Mouse (Mus musculus) left cerebral cortex, postnatal 10 days (tissue): ENCODE results near the gene Blvrb. TPM values are rescaled to one million over a fixed set of nuclear protein-coding genes. Genes with fewer than 3 reads are reported as not detected.

Experiments used
- DNase-seq, 2 experiments: peaks; one replicate each; pipeline ENCODE4 v3.0.0; 2021 to 2022; ENCODE audit warnings: low spot score in 2 of 2, mixed read lengths in 1 of 2; ENCODE audit errors: extremely low spot score in 1 of 2
- intact Hi-C: fragments of 180-260 bp; cut with DNase I; formaldehyde crosslinking; loops from one replicate; pipeline ENCODE4 v1.15.1; 2025
- total RNA-seq, 2 experiments: library from RNA; stranded (reverse); gene quantifications; 2 replicates each; pipeline ENCODE4 v1.2.3; 2021

Blvrb gene
- total RNA-seq = 10 to 100 TPM; 11.8 to 12.7 TPM

DNA sequence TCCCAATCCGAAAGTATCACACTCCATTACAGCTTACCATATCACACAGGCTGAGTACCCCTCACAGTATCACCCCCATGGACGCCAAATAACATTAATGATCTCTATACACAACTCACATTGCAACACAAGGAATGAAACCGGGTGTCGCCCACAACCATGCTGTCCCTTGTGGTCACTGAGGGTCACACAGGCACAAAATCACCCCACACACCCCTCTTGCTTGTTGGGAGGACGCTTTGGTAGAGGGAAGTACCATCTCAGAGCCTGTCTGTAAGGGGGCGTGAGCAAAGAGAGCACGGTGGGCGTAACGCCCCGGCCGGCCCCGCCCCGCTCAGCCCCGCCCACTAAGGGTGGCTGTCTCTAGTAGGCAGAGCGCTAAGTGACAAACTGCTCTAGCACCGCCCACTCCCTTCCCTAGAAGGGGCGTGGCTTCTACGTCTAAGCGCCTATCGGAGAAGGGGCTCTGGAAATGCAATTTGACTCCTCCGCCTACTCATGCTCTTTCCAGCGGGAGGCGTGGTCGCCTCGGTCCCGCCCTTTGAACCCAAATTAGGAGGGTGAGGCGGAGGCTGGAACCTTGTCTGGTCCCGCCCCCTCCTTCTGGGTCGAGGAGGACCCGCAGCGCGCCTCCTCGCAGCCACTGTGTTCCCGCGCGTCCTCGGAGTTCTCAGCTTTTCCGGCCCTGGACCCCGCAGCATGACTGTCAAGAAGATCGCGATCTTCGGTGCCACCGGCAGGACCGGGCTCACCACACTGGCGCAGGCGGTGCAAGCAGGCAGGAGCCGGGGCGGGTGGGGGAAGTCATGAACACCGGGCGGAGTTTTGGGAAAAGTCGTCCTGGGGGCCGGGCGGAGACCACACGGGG, at the start of gene Blvrb, which contains the start of gene Sptbn4:
TSS of gene Blvrb (plus strand) at position 560 of the 868 bp plus-strand sequence.
TSS of gene Sptbn4 (minus strand) at position 268 of the 868 bp plus-strand sequence.
- intact Hi-C loops = no loop called here
- peak; percentile 98 to 99 for DNase-seq

DNA sequence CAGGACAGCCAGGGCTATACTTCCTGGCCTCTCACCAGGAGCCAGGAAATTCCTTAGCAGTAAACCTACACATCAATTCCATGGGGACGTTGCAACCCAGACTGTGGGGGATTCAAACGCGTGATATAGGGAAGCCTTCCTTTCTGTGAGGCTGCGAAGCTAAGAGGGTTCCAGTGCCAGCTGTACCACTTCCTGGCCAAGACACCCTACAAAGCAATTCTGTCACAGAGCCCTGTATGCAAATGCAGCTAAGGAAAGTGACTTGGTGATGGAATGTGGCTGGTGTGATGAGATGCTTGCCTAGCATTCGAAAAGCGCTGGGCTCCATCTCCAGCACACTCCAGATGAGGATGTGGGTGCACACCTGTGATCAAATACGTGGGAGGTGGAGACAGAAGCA, 47.2 kb upstream of the Blvrb start:
- DNase-seq = no peak
- intact Hi-C loops = no loop called here

DNA sequence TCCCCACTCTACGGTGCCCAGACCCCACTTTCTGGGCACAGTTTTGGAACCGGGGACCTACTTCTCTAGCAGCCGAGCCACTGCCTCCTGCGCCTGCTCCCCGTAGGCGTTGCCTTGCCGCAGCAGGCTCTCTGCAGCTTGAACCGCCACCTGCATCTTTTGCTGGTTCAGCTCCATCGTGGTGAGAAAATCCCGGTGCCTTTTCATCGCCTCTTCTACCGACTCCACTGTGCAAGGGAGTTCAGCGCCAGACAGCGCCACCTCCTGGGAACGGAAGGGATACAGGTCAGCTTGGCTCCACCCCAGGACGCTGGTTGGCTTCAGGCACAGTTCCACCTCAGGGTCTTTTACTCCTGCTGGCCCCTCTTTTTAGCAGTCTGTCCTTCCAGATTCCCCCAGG, 45.1 kb upstream of the Blvrb start:
- peak; percentile 52 to 72 for DNase-seq
- intact Hi-C loops = no loop called here

DNA sequence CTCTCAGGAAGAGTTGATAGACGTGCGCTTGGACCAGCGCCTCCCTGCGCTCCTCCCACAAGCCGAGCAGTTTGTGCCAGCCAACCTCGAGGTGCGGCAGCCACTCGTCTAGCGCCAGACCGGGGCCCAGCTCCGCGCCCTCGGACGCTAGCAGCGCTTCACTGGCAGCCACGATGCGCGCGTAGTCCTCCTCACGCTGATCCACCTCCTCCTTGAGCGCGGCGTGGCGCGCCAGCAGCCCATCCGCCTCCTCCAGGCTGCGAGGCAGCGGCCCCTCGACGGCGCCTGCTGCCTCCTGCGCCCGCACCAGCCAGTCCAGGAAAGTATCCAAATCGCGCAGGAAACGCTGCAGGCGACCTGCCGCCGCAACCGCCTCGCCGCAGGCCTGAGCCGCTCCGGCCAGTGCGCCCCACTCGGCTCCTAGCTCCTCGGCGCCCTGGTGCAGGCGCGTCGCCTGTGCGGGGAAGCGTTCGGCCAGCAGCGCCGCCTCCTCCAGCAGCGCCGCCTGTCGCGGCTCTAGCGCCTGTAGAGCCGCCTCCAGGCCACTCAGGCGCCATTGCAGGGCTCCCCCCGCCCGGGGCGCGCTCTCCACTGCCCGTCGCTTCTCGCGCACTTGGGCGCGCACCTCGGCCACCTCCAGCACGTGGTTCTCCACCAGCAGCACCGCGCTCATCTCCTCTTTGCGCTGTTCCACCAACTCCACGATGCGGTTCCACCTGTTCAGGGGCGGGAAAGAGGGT, 43.4 kb upstream of the Blvrb start:
- DNase-seq = peak in 1 of 2 experiments; percentile 34
- intact Hi-C loops = no loop called here

DNA sequence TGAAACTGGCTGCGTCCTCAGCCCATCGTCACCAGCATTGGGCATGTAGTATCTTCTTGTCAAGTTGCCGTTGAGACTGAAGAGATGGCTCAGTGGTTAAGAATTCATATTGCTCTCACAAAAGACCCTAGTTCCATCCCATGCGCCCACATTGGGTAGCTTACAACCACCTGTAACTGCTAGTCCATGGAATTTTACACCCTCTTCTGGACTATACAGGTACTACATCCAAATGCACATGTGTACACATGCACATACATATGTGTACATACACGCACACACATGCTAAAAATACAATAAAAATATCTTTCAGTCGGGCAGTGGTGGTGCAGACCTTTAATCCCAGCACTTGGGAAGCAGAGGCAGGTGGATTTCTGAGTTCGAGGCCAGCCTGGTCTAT, 41.3 kb upstream of the Blvrb start:
- no peak for DNase-seq
- intact Hi-C loops = no loop called here

DNA sequence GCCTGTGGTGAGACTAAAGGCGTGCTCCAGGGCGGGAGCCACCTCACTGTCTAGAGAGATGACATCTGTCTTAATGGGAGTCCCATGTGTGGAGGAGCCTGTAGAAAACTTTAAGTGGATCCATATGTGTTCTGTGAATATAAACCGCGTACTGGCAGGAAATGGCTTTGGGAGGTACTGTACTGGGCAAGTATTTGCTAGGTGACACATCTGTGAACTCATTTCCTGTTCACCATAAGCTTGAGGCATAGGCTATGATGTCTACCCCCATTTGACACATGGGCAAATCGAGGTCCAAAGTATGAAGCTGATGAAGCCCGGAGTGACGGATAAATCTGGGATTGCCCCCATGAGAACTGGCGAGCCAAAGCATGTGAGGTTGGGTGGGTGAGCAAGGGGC, 40.0 kb upstream of the Blvrb start:
- intact Hi-C loops = no loop called here
- no peak for DNase-seq

DNA sequence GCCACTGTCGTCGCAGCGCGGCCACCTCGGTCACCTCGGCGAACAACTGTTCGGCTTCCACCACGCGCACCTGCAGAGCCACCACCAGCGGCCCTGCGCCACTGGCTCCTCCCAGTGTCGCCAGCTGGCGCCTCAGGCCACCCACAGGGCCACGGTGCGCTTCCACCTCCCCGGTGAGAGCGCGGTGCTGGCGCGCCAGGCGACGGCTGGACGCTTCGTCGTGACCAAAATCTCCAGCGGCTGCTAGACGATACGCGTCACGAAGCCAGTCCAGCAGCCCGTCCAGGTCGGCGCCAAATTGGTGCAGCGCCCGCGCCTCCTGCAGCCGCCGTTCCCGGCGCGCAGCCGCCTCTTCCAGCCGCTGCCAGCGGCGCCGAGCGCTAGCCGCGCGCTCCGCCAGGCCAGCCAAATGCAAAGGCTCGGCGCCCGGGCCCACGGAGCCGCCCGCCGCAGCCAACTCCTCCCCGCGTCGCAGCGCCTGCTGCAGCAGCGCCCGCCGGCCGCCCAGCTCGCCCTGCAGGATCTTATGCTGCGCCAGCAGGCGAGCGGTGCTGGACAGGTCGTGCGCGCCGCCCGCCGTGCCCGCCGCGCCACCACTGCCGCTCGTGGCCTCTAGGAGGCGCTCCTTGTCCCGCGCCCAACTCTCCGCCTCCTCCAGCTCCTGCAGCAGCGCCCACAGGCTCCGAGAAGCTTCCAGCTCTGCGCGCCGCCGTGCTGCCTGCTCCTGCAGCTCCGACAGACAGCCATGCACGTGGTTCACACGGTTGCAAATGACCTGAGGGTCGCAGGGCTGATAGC, 39.2 kb upstream of the Blvrb start:
- intact Hi-C loops = no loop called here
- peak; percentile 36 to 73 for DNase-seq

DNA sequence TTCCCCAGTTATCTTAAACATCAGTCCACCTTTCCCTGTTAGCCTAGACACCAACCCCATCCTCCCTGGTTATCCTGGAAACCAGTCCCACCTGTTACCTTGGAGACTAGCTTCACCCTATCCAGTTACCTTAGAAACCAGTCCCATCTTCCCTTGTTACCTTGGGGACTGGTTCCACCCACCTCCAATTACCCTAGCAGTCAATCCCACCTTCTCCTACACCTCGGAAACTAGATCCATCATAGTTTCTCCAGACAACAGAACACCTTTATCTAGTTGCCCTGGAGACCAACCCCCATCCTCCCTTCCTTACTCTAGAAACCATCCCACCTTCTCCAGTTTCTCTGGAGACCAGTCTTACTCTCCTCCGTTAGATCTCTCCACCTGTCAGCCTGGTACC, 30.6 kb upstream of the Blvrb start:
- DNase-seq = no peak
- intact Hi-C loops = no loop called here

DNA sequence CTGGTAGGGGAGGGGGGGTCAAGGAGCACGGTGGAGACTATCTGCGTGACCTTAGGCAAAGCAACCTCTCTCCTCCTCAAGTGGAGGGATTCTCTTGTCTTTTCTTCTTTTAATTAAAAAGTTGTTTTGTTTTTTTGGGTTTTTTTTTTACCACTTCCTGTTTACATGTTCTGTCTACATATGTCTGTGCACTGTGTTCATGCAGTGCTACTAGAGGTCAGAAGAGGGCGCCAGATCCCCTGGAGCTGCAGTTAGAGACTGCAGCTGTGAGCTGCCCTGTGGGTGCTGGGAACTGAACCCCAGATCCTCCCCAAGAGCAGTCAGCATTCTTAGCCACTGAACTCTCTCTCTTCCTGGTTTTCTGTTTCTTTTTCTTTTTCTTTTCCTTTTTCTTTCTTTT, 28.7 kb upstream of the Blvrb start:
- DNase-seq = no peak

DNA sequence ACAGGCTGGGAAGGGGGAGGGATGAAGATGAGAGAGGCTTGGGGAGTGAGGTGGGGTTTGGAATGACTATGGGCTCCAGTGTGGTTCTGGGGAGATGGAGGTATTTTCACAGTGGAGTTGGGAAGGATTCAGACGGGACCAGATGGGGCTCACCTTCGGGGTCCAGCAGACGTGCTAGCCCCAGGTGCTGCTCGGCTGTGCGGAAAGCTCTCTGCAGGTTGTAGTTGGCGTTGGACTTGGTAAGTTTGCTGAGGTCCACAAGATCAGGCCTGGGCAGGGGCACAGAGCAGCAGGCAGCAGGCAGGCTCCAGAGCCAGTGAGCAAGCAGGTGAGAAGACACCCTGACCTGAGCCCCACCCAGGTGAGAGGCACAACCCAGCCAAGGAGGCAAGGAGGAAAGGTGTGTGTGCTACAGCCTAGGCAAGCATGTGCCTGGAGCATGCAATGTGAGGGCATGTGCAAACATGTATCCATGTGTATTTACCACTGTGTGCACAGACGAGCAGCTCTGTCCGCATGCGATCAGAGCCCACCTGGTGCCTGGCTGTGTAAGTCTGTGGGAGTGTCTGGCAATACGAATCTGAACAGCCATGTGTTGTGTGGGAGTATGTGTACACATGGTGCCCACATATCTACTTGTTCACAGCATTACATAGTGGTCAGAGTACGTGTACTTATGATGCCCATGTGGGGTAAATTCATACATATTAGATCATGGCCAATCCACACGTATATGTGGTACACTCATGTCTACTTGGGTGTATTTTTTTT, 24.0 kb upstream of the Blvrb start:
- DNase-seq = no peak
- intact Hi-C loops = no loop called here

More for the DNA sequence above, 28.7 kb upstream of the Blvrb start:
- intact Hi-C loops = no loop called here

DNA sequence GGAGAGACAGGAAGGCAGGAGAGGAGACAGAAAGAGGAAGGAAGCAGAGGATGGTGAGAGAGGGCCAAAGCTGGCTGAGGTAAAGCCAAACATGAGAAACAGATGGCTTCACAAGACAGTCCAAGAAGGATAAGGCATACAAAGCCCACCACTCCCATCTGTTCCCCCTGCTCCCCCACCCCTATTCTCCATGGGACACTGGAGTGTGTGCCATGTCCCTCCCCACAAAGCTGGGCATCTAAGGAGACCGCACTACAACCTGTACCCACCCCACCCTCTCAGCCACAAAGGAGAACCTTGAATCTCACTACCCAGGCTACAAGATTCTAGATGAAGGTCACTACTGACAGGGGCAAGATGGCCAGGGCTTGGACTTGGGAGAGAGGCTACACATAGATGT, 20.4 kb upstream of the Blvrb start:
- no peak for DNase-seq
- intact Hi-C loops = no loop called here

DNA sequence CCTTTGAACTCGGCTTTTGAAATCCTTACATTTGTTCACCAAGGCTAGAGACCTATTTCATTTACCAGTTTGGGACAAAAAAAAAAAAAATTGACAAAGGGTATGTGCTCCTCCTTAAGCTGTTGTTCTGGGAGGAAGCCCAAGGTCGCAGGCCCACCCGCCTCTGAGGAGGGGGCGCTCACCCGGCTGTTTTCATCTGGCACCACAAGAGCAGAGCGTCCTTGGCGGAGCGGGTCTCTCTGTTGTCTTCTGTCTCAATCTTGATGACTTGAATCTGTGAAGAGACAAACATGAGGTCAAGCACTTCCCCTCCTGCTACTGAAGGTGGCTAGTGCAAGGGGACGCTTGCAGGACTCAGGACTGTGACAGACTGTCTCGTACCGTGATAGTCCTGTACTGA, 19.8 kb upstream of the Blvrb start:
- no peak for DNase-seq
- intact Hi-C loops = no loop called here

DNA sequence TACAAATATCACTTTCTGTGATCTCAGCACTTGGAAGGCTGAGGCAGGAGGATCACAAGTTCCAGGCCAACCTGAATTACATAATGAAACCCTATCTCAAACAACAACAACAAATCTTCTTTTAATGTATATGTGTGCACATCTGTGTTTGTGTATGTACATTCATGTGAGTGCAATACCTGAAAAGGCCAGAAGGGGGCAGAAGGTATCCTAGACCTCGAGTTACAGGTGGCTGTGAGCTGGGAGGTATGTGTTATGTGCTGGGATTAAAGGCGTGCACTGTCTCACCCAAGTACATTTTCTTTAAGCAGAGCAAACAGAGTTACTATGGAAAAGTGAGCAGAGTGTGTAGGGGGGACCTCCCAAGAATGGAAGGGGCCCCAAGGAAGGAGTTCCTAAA, 18.6 kb upstream of the Blvrb start:
- DNase-seq = no peak
- intact Hi-C loops = no loop called here

DNA sequence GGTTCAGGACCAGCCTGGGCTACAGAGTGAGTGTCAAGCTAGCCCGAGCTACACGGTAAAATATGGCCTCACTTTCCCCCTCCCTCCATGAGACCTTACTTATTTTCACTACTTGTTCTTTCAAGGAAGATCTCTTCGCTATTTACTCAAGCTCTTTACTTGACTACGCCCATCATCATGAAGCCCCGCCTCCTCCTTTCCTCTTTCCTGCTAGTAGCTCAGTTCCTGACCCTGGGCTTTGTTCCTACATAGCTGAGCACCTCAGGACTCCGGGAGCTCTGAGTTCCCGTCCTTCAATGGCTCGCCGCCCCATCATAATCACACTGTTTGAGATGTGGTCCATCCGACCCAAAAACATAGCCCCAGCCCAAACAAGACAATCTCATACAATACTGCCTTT, 14.4 kb upstream of the Blvrb start:
- intact Hi-C loops = no loop called here
- DNase-seq = no peak

DNA sequence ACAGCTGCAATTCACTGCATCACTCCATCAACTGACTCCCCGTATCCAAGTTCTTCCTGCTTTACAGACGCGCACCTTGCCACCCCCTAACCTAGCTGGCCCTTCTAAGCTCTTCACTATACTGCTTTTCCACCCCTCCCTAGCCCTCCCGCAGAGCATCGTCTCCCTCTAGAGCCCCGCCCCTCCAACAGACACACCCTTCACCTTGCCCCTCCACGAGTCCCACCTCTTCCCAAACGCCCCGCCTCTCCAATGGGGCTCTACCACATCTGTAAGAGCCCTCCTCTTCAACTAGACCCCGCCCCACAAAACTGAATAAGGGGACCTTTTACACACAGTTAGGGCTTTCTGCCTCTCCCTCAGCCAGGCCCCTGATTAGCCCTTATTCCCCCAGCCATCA, 14.0 kb upstream of the Blvrb start:
- no peak for DNase-seq
- intact Hi-C loops = no loop called here

DNA sequence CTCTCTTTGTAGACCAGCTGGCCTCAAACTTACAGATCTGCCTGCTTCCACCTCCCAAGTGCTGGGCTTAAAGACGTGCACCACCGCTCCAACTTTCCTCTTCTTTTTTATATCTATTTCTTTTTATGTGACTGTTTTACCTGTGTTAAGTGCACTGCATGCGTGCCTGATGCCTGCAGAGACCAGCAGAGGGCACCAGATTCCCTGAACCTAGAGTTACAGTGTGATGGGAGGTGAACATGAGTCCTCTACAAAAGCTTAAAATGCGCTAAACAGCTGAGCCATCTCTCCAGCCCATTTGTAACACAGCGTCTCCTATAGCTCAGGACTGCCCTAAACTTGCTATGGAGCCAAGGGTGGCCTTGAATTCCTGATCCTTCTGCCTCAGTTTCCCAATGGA, 10.2 kb upstream of the Blvrb start:
- intact Hi-C loops = no loop called here
- no peak for DNase-seq

DNA sequence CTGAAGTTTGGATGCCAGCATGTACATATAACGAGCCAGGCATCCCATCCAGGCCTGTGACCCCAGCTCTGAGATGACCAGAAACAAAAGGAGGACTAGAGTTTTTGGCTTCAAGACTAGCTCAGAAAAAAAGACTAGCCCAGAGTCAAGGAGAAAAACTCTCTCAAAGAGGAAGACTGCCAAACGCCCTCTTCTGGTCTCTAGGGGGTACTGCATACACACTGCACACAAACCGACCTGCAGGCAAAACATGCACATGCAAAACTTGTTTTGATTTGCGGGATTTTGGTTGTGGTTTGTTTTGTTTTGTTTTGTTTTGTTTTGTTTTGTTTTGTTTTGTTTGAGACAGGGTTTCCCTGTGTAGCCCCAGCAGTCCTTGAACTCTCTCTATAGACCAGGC, 7.8 kb upstream of the Blvrb start:
- intact Hi-C loops = no loop called here
- no peak for DNase-seq

DNA sequence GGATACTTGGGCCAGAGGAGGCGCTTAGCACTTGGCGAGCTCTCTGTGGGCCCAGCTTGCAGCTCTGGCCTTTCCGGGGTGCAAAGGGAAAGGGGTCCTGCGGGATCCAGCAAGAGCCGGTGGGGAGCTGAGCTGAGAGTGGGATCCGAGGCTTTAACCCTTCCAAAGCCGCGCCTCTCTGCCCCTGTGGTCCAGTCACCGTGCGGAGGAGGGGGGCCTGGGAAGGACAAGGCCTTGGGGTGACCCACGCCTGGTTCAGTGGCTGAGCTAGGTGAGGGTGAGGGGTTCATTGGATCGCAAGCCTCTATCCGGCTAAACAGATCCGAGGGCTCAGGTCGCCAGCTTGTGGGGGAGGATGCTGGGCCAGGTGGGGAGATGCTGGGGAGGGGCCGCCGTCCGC, 1.7 kb upstream of the Blvrb start:
- peak; percentile 28 to 53 for DNase-seq
- intact Hi-C loops = no loop called here
